Mouse (Mus musculus): ENCODE results near the gene Tekt5.
A peak's percentile ranks its signal among the peaks of the same experiment; 100 is the strongest.

DNA sequence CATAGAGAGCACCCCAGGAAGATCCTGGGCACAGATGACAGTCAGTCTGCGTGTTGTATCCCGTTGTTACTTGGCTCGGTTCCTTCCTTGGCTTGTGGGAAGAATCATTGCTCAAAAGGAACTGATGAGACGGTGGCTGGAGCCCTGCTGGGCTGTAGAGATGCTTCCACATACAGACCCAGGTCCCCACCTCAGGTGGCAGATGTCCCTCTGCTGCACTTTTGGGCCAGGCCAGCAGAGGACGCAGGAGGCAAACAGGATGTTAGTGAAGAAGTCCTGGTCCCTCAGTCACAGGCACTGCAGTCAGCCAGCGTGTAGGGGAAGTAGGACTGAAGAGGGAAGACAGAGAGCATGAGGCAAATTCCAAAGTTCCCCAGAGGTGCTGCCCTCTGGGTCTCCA, 20.7 kb upstream of the Tekt5 start:
- TF ChIP-seq CTCF (IDR thresholded peaks at IDR 0.05; ENCODE audit: control insufficient read depth, insufficient read depth, low read length) (peak; percentile 79), POLR2A (IDR thresholded peaks at IDR 0.05; ENCODE audit: borderline replicate concordance, control insufficient read depth, low read depth, low read length) (no peak)

All from bone marrow, adult 2 months (tissue).